Mouse (Mus musculus): ENCODE measurements around the gene Retreg3.

DNA sequence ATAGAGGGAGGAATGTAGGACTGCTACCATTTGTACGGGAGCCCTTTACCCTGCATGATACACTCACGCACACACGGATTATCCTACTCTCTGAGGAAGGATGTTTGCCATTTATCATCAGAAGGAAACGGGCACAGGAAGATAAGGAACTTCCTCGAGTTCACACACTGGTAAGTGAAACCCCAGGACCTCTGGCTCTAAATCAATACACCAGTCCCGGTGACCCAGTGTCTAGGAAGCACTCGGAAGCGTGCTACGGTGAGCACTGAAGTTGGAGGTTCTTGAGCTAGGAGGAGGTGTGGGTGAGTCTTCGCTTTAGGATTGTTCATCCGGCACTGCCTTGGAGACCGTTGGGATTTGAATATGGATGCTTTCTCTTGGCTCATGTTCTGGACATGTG is 13.3 kb upstream of the Retreg3 start:
- no peak for TF ChIP-seq CTCF (IDR thresholded peaks at IDR 0.05; ENCODE audit: borderline replicate concordance, extremely low read depth, insufficient read depth, insufficient read length)
- no peak for TF ChIP-seq POLR2A (IDR thresholded peaks at IDR 0.05; ENCODE audit: borderline replicate concordance, extremely low read depth, insufficient read depth, insufficient read length, poor library complexity, severe bottlenecking)
